ENCODE assay signal across 20 mouse cellular contexts in genomic region chr10:18066031-18066439, GRCm38 (mm10). TPM values are rescaled to one million over a fixed set of nuclear protein-coding genes. Genes with fewer than 3 reads are reported as not detected.
DNase-seq lines count a peak whose midpoint lies in the region; ATAC-seq and TF ChIP-seq lines count a peak whose summit lies in the region.
"Had no signal": no experiment of that assay in that cellular context is flagged by ENCODE, and none has a peak within 500 bp of the region (broad histone marks: within the 10 kb centered on the region; RNA-seq: fewer than 3 reads in every experiment).

No protein-coding gene starts in this region.

- no peaks in the 10 kb centered on the region for H3K36me3 ChIP-seq in kidney, adult 2 months (ENCODE audit: control insufficient read depth, insufficient read depth, low read length)
- no peaks in the 10 kb centered on the region for H3K36me3 ChIP-seq in liver, adult 2 months (ENCODE audit: control insufficient read depth, insufficient read depth, low read length)
- no peaks in the 10 kb centered on the region for H3K36me3 ChIP-seq in liver, embryonic 12.5 days
- H3K36me3 ChIP-seq in stomach, embryonic 16.5 days (ENCODE audit: control insufficient read depth, insufficient read depth, low read length): no peaks in the 10 kb centered on the region
- H3K36me3 ChIP-seq: embryonic facial prominence, embryonic 13.5 days; forebrain, embryonic 12.5 days; heart, embryonic 13.5 days; hindbrain, embryonic 12.5 days had no signal

- TF ChIP-seq POLR2A in kidney, adult 2 months (IDR thresholded peaks at IDR 0.05; ENCODE audit: low read depth, low read length): no peak
- no peak for TF ChIP-seq POLR2A in liver, adult 2 months (IDR thresholded peaks at IDR 0.05; ENCODE audit: extremely low read depth, insufficient read depth, low read length)
- no peak for TF ChIP-seq POLR2A in lung, adult 2 months (IDR thresholded peaks at IDR 0.05; ENCODE audit: borderline replicate concordance, extremely low read depth, low read depth, low read length)

- no peak overlapping the region for H3K4me2 ChIP-seq in liver, embryonic 12.5 days
- no peak overlapping the region for H3K4me2 ChIP-seq in stomach, embryonic 16.5 days (ENCODE audit: low read depth, low read length)
- H3K4me2 ChIP-seq: embryonic facial prominence, embryonic 13.5 days; forebrain, embryonic 12.5 days; heart, embryonic 13.5 days; hindbrain, embryonic 12.5 days had no signal

- H3K9me3 ChIP-seq in liver, embryonic 12.5 days (replicated peaks): no peaks in the 10 kb centered on the region
- H3K9me3 ChIP-seq in stomach, embryonic 16.5 days (replicated peaks; ENCODE audit: control insufficient read depth, low read length): no peaks in the 10 kb centered on the region
- H3K9me3 ChIP-seq: embryonic facial prominence, embryonic 13.5 days; forebrain, embryonic 12.5 days; heart, embryonic 13.5 days; hindbrain, embryonic 12.5 days had no signal

- peaks cover 37% of the 10 kb centered on the region for H3K4me1 ChIP-seq in kidney, adult 2 months (ENCODE audit: control insufficient read depth, insufficient read depth, low read length)
- H3K4me1 ChIP-seq in liver, adult 2 months (ENCODE audit: control insufficient read depth, insufficient read depth, low read length): peaks cover 30% of the 10 kb centered on the region
- peaks cover 51% of the 10 kb centered on the region for H3K4me1 ChIP-seq in liver, embryonic 12.5 days
- peaks cover 11% of the 10 kb centered on the region for H3K4me1 ChIP-seq in lung, adult 2 months (ENCODE audit: control insufficient read depth, insufficient read depth, low read length)
- H3K4me1 ChIP-seq in stomach, embryonic 16.5 days (ENCODE audit: control insufficient read depth, insufficient read depth, low read length): peaks cover 18% of the 10 kb centered on the region

- H3K4me3 ChIP-seq in kidney, adult 2 months (ENCODE audit: insufficient read depth, low read depth, low read length): no peak overlapping the region
- H3K4me3 ChIP-seq in liver, adult 2 months (ENCODE audit: insufficient read depth, low read depth, low read length): peak overlapping the region; percentile 42
- no peak overlapping the region for H3K4me3 ChIP-seq in liver, embryonic 12.5 days
- no peak overlapping the region for H3K4me3 ChIP-seq in lung, adult 2 months (replicated peaks; ENCODE audit: extremely low read depth, low read depth, low read length)
- no peak overlapping the region for H3K4me3 ChIP-seq in stomach, embryonic 16.5 days (replicated peaks; ENCODE audit: low read length)
- H3K4me3 ChIP-seq: embryonic facial prominence, embryonic 13.5 days; forebrain, embryonic 12.5 days; gastrocnemius, adult 2 months; heart, embryonic 13.5 days; hindbrain, embryonic 12.5 days had no signal

- peak overlapping the region; percentile 39 for H3K9ac ChIP-seq in liver, adult 2 months (ENCODE audit: low read depth, low read length)
- H3K9ac ChIP-seq in liver, embryonic 12.5 days: no peak overlapping the region
- no peak overlapping the region for H3K9ac ChIP-seq in stomach, embryonic 16.5 days (ENCODE audit: low read length)
- H3K9ac ChIP-seq: embryonic facial prominence, embryonic 13.5 days; forebrain, embryonic 12.5 days; heart, embryonic 13.5 days; hindbrain, embryonic 12.5 days had no signal

- no peak overlapping the region for H3K27ac ChIP-seq in kidney, adult 2 months (ENCODE audit: insufficient read depth, low read depth, low read length)
- H3K27ac ChIP-seq in liver, adult 2 months (replicated peaks; ENCODE audit: insufficient read depth, low read depth, low read length): peak overlapping the region; percentile 93
- H3K27ac ChIP-seq in liver, embryonic 12.5 days: no peak overlapping the region
- no peak overlapping the region for H3K27ac ChIP-seq in stomach, embryonic 16.5 days (ENCODE audit: low read length)
- H3K27ac ChIP-seq: embryonic facial prominence, embryonic 13.5 days; forebrain, embryonic 12.5 days; gastrocnemius, adult 2 months; heart, embryonic 13.5 days; hindbrain, embryonic 12.5 days had no signal

- H3K27me3 ChIP-seq in kidney, adult 2 months (replicated peaks; ENCODE audit: control insufficient read depth, insufficient read depth, low read length): no peaks in the 10 kb centered on the region
- H3K27me3 ChIP-seq in liver, adult 2 months (ENCODE audit: control insufficient read depth, insufficient read depth, low read length): no peaks in the 10 kb centered on the region
- no peaks in the 10 kb centered on the region for H3K27me3 ChIP-seq in liver, embryonic 12.5 days (replicated peaks)
- H3K27me3 ChIP-seq in stomach, embryonic 16.5 days (ENCODE audit: control insufficient read depth, insufficient read depth, low read length): no peaks in the 10 kb centered on the region
- H3K27me3 ChIP-seq: embryonic facial prominence, embryonic 13.5 days; forebrain, embryonic 12.5 days; heart, embryonic 13.5 days; hindbrain, embryonic 12.5 days had no signal

- ATAC-seq in liver, embryonic 12.5 days: no peak
- ATAC-seq in stomach, embryonic 16.5 days (ENCODE audit: insufficient read depth, low FRiP score): 0 out of 2 replicates have a peak, but pooled peaks have one; percentile 37
- ATAC-seq: forebrain, embryonic 16.5 days had no signal

- WGBS in kidney, adult 2 months: 77% methylated on average over 10 of the region's 10 CpGs
- WGBS in liver, adult 2 months: 29% methylated on average over 10 of the region's 10 CpGs
- WGBS in liver, embryonic 12.5 days (ENCODE audit: insufficient replicate concordance): 76% methylated on average over 10 of the region's 10 CpGs
- WGBS in lung, adult 2 months: 56% methylated on average over 10 of the region's 10 CpGs
- WGBS in stomach, embryonic 16.5 days: 72% methylated on average over 10 of the region's 10 CpGs

- peak; percentile 53 for DNase-seq in kidney, adult 2 months
- no peak for DNase-seq in kidney, adult 18-20 months
- peak; percentile 85 for DNase-seq in liver, adult 2 months (ENCODE audit: extremely low read depth, low read depth, low spot score)
- peak; percentile 51 for DNase-seq in lung, postnatal 25 days (ENCODE audit: low spot score)
- DNase-seq in lung, adult 2 months: no peak
- DNase-seq in frontal cortex, adult 2 months (ENCODE audit: extremely low spot score in 1 of 2, low spot score in 1 of 2): no peak
- DNase-seq: adrenal gland, postnatal 10 days; cerebellum, adult 11 months; cerebellum, adult 9-11 months; cerebellum, postnatal 36 days; gastrocnemius, adult 2 months; gastrocnemius, postnatal 25 days; heart, postnatal 4 days had no signal

- peaks cover 26% of the 10 kb centered on the region for H3K79me2 ChIP-seq in liver, adult 2 months (ENCODE audit: control insufficient read depth, insufficient read depth, low read length)

- TF ChIP-seq CTCF in kidney, adult 2 months (conservative IDR thresholded peaks at IDR 0.05; ENCODE audit: insufficient read depth, insufficient read length, low read depth, low read length): no peak
- TF ChIP-seq CTCF in liver, adult 2 months (IDR thresholded peaks at IDR 0.05; ENCODE audit: low read depth, low read length): no peak
- no peak for TF ChIP-seq CTCF in lung, adult 2 months (IDR thresholded peaks at IDR 0.05; ENCODE audit: insufficient read depth, low read length)

RNA-seq across cellular contexts. Expression of gene Reps1, which starts 10.4 kb away (rescaled TPM):
- 31.8 and 39.3 TPM in 2 replicates for polyA plus RNA-seq in kidney, adult 2 months (2012; rRNA removed)
- 12.2 and 12.4 TPM in 2 replicates for total RNA-seq in liver, adult 2 months (2014; rRNA removed)
- polyA plus RNA-seq in liver, adult 2 months (2012; rRNA removed): 16.0 and 17.6 TPM in 2 replicates
- polyA plus RNA-seq in liver, embryonic 12.5 days (2016; fragmentation: Nextera tagmentation; extraction: Ambion mirVana): 14.5 and 15.5 TPM in 2 replicates
- 42.2 and 49.6 TPM in 2 replicates for polyA plus RNA-seq in lung, adult 2 months (2012; rRNA removed)
- 9.0 and 10.3 TPM in 2 replicates for polyA plus RNA-seq in stomach, embryonic 16.5 days (2015; fragmentation: Nextera tagmentation; extraction: Ambion mirVana)
- 62.9 and 66.8 TPM in 2 replicates for polyA plus RNA-seq in frontal cortex, adult 2 months (2012; rRNA removed)

RNA-seq across cellular contexts. Expression of gene Abracl, which starts 42.9 kb away (rescaled TPM):
- polyA plus RNA-seq in kidney, adult 2 months (2012; rRNA removed): 12.3 and 15.3 TPM in 2 replicates
- 13.2 and 14.3 TPM in 2 replicates for total RNA-seq in liver, adult 2 months (2014; rRNA removed)
- polyA plus RNA-seq in liver, adult 2 months (2012; rRNA removed): 5.8 and 6.3 TPM in 2 replicates
- polyA plus RNA-seq in liver, embryonic 12.5 days (2016; fragmentation: Nextera tagmentation; extraction: Ambion mirVana): 77.1 and 78.9 TPM in 2 replicates
- polyA plus RNA-seq in lung, adult 2 months (2012; rRNA removed): 5.9 and 8.4 TPM in 2 replicates
- polyA plus RNA-seq in stomach, embryonic 16.5 days (2015; fragmentation: Nextera tagmentation; extraction: Ambion mirVana): 154 and 192 TPM in 2 replicates
- 22.5 and 23.2 TPM in 2 replicates for polyA plus RNA-seq in frontal cortex, adult 2 months (2012; rRNA removed)

Comparison
In these comparisons a context has a peak if more than half of its experiments do, and no peak if none do; other contexts are left out.
1. DNase-seq: peak in kidney, adult 2 months (single experiment), liver, adult 2 months (single experiment) and lung, postnatal 25 days (single experiment); none in kidney, adult 18-20 months (single experiment), lung, adult 2 months (single experiment) and frontal cortex, adult 2 months (0 of 2).